Mouse (Mus musculus): ENCODE results near the gene Ugt1a1. TPM values are rescaled to one million over a fixed set of nuclear protein-coding genes. Genes with fewer than 3 reads are reported as not detected.
"Not testable (repeated sequence)": the region's sequence is repeated elsewhere in the genome, so short reads cannot be mapped to it uniquely, and the experiment has no call there.

Gene Ugt1a1
- polyA plus RNA-seq, 1 experiment: 0.47 TPM

DNA sequence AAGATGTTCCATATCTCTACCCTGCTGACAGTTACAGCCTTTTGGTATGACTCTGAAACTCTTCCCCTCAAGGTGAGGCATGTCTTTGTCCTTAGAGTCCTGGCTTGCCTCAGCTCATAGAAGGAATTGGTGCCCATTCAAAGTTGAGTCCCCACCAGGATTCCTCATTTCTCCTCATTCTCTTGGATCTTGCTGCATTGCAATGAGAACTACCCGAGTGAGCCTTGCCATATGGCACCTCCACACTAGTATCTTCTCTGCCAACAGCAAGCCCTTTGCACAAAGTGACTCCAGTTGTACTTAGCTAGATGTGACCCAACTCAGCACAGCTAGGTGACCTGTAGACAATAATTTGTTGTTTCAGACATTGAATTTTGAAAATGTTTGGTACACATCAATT, 11.8 kb downstream of the Ugt1a1 start:
- H3K36me3 ChIP-seq (ENCODE audit: control insufficient read depth, insufficient read depth, low read length): no peaks in the 10 kb centered on the region
- TF ChIP-seq POLR2A (IDR thresholded peaks at IDR 0.05; ENCODE audit: control insufficient read depth, extremely low read depth, insufficient read depth, low read length, poor library complexity) (no peak), CTCF (IDR thresholded peaks at IDR 0.05; ENCODE audit: borderline replicate concordance, control insufficient read depth, extremely low read depth, insufficient read depth, low read length, poor library complexity) (no peak)
- no peak overlapping the region for H3K4me3 ChIP-seq (ENCODE audit: control insufficient read depth, insufficient read depth, low read length)
- WGBS: 55% methylated on average over 1 of the region's 1 CpGs
- H3K27me3 ChIP-seq (ENCODE audit: control insufficient read depth, insufficient read depth, low read length): no peaks in the 10 kb centered on the region
- no peaks in the 10 kb centered on the region for H3K4me1 ChIP-seq (replicated peaks; ENCODE audit: control insufficient read depth, insufficient read depth, low read length)
- H3K27ac ChIP-seq (ENCODE audit: control insufficient read depth, insufficient read depth, low read length): no peak overlapping the region
- DNase-seq: peak; percentile 6

DNA sequence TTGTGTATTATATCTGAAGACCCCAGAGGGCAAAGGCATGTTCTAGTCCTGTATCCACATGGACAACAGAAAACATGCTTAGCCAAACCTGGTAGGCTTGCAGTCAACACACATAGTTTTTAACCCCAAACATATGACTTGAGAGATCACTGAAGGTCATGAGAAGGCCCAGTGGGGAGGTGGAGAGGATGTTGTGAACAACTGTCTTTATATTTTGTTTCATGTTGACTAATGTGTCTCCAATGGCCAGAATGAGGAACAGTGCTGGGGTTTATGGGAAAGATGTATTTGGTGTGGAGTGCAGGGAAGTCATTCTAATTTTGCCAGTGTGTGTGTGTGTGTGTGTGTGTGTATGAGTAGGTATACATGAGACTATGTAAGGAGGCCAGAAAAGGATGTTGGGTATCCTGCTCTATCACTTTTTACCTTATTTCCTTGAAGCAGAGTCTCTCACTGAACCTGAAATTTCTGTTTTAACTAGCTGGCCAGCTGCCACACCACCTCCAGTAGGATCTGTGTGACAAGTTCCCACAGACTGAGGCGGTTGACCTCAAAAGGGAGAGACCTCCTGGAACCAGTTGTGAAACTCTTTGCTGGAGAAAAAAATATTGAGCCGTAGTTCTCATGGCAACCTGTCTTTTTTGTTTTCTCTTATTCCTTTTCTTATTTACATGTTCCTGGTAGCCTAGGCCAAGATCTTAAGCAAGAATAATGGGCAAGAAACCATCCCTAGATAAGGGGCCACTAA, 12.4 kb downstream of the Ugt1a1 start:
- no peaks in the 10 kb centered on the region for H3K27me3 ChIP-seq (ENCODE audit: control insufficient read depth, insufficient read depth, low read length)
- TF ChIP-seq CTCF (IDR thresholded peaks at IDR 0.05; ENCODE audit: borderline replicate concordance, control insufficient read depth, extremely low read depth, insufficient read depth, low read length, poor library complexity): no peak
- TF ChIP-seq POLR2A (IDR thresholded peaks at IDR 0.05; ENCODE audit: control insufficient read depth, extremely low read depth, insufficient read depth, low read length, poor library complexity): no peak
- H3K36me3 ChIP-seq (ENCODE audit: control insufficient read depth, insufficient read depth, low read length): no peaks in the 10 kb centered on the region
- H3K4me1 ChIP-seq (replicated peaks; ENCODE audit: control insufficient read depth, insufficient read depth, low read length): no peaks in the 10 kb centered on the region
- no peak overlapping the region for H3K4me3 ChIP-seq (ENCODE audit: control insufficient read depth, insufficient read depth, low read length)
- WGBS: 73% methylated on average over 2 of the region's 2 CpGs
- H3K27ac ChIP-seq (ENCODE audit: control insufficient read depth, insufficient read depth, low read length): no peak overlapping the region
- DNase-seq: peak; percentile 3

DNA sequence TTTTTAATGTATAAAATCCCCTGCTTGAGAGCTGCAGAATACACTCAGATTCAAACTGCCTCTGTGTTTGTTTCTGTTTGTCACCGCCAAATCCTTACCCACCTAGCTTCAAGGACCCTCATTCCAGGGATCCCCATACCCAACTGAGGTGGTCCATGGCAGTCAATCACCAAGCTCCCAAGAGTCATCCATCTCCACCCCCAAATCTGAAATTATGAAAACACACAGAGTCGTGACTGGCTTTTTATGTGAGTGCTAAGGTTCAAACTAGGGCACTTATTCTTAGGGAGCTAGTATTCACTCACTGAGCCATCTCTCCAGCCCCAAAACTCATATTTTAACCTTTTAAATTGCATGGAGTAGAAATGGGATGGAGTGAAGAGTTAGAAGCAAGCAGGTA, 13.5 kb downstream of the Ugt1a1 start:
- H3K4me3 ChIP-seq (ENCODE audit: control insufficient read depth, insufficient read depth, low read length); H3K4me1 ChIP-seq (replicated peaks; ENCODE audit: control insufficient read depth, insufficient read depth, low read length); H3K36me3 ChIP-seq (ENCODE audit: control insufficient read depth, insufficient read depth, low read length); H3K27ac ChIP-seq (ENCODE audit: control insufficient read depth, insufficient read depth, low read length); H3K27me3 ChIP-seq (ENCODE audit: control insufficient read depth, insufficient read depth, low read length); DNase-seq: not testable (repeated sequence)
- WGBS: 48% methylated on average over 2 of the region's 2 CpGs

DNA sequence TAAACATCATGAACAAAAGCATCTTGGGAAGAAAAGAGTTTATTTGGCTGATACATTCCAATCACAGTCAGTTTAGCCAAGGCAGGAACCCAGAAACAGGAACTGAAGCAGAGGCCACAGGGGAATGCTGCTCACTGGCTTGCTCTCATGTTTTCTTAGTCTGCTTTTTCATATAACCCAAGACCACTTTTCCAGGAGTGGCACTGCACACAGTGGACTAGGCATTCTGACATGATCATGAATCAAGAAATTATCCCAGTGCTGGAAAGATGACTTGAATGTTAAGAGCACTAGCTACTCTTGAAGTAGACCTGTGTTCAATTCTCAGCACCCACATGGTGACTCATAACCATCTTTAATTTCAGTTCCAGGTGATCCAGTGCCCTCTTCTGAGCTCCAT, 14.0 kb downstream of the Ugt1a1 start:
- peak; percentile 1 for DNase-seq
- Histone ChIP-seq H3K36me3 (ENCODE audit: control insufficient read depth, insufficient read depth, low read length) (no peaks in the 10 kb centered on the region), H3K4me3 (ENCODE audit: control insufficient read depth, insufficient read depth, low read length) (no peak overlapping the region), H3K27me3 (ENCODE audit: control insufficient read depth, insufficient read depth, low read length) (no peaks in the 10 kb centered on the region), H3K27ac (ENCODE audit: control insufficient read depth, insufficient read depth, low read length) (no peak overlapping the region), H3K4me1 (replicated peaks; ENCODE audit: control insufficient read depth, insufficient read depth, low read length) (no peaks in the 10 kb centered on the region)
- TF ChIP-seq CTCF (IDR thresholded peaks at IDR 0.05; ENCODE audit: borderline replicate concordance, control insufficient read depth, extremely low read depth, insufficient read depth, low read length, poor library complexity) (no peak), POLR2A (IDR thresholded peaks at IDR 0.05; ENCODE audit: control insufficient read depth, extremely low read depth, insufficient read depth, low read length, poor library complexity) (no peak)

DNA sequence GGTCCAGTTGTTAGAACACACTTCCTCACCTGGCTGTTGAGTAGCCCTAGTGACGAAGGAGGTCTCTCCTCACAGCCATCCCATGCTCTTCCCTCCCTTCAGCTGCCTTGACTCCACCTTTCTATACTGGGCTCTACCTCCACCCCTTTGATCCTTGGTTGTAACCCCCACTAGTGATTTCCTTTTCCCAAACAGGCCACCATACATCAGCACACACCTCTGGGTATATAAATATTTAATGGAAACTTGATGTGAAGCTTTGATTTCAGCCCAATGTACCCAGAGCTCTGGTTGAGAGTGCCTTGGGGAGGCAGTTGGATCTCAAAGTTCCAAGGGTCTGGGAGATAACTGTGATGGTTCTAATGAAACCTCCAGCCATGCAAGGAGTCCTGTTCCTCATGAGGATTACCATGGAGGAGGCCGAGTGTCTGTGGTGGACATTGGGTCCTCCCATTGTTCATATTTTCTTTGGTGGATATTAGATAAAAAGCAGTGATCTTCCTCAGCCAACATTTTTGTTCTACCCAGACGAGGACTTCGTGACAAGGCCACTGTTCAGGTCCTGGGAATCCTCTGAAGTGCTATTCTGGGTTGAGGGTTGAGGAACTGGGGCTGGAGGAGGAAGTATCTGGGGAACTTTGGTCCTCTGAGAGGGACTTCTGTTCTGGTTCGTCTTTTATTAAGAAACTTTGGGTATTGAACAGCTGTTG, 15.1 kb downstream of the Ugt1a1 start, which contains the start of gene Mroh2a:
Gene Mroh2a (plus strand): TSS at position 317 of the 710 bp plus-strand sequence.
- Histone ChIP-seq H3K36me3 (ENCODE audit: control insufficient read depth, insufficient read depth, low read length) (no peaks in the 10 kb centered on the region), H3K4me3 (ENCODE audit: control insufficient read depth, insufficient read depth, low read length) (no peak within 1 kb of the TSS), H3K27me3 (ENCODE audit: control insufficient read depth, insufficient read depth, low read length) (no peaks in the 10 kb centered on the region), H3K4me1 (replicated peaks; ENCODE audit: control insufficient read depth, insufficient read depth, low read length) (no peaks in the 10 kb centered on the region), H3K27ac (ENCODE audit: control insufficient read depth, insufficient read depth, low read length) (no peak within 1 kb of the TSS)
- no peak for TF ChIP-seq CTCF (IDR thresholded peaks at IDR 0.05; ENCODE audit: borderline replicate concordance, control insufficient read depth, extremely low read depth, insufficient read depth, low read length, poor library complexity)
- TF ChIP-seq POLR2A (IDR thresholded peaks at IDR 0.05; ENCODE audit: control insufficient read depth, extremely low read depth, insufficient read depth, low read length, poor library complexity): no peak
- WGBS: 50% methylated on average over 5 of the region's 5 CpGs
- DNase-seq: peak; percentile 9

DNA sequence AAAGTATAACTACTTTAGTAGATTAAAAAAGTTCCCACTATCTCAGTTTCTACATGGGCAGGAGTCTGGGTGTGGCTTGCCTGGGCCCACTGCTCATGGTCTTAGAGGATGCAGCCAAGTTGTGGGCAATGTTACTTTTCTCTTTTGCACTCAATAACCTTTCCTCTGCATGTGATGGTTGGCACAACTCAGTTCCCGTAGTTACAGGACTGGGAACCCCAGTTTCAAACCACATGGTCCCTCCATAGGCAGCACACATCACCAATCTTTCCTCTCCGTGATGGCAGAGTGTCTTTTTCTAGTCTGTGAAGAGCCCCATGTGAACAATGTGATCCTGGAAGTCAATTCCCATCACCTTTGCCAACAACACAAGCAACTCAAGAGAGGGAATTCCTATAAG, 15.7 kb downstream of the Ugt1a1 start:
- no peak for DNase-seq
- no peak for TF ChIP-seq CTCF (IDR thresholded peaks at IDR 0.05; ENCODE audit: borderline replicate concordance, control insufficient read depth, extremely low read depth, insufficient read depth, low read length, poor library complexity)
- no peak for TF ChIP-seq POLR2A (IDR thresholded peaks at IDR 0.05; ENCODE audit: control insufficient read depth, extremely low read depth, insufficient read depth, low read length, poor library complexity)
- H3K36me3 ChIP-seq (ENCODE audit: control insufficient read depth, insufficient read depth, low read length): no peaks in the 10 kb centered on the region
- no peak overlapping the region for H3K27ac ChIP-seq (ENCODE audit: control insufficient read depth, insufficient read depth, low read length)
- no peaks in the 10 kb centered on the region for H3K4me1 ChIP-seq (replicated peaks; ENCODE audit: control insufficient read depth, insufficient read depth, low read length)
- no peaks in the 10 kb centered on the region for H3K27me3 ChIP-seq (ENCODE audit: control insufficient read depth, insufficient read depth, low read length)
- 61% methylated on average over 2 of the region's 2 CpGs for WGBS
- no peak overlapping the region for H3K4me3 ChIP-seq (ENCODE audit: control insufficient read depth, insufficient read depth, low read length)
